Mouse (Mus musculus) MEL (cell line): ENCODE results near the gene Gm10447. TPM values are rescaled to one million over a fixed set of nuclear protein-coding genes. Genes with fewer than 3 reads are reported as not detected.

ENCODE experiments used
- DNase-seq: peaks from one replicate; pipeline ENCODE4 v3.0.0; 2011; ENCODE audit warnings: low read depth, low spot score
- H3K27ac ChIP-seq: 2 replicates; pipeline ENCODE4 v1.5.1; 2012; ENCODE audit warnings: low read depth, mild to moderate bottlenecking, control low read depth, low read length, moderate library complexity; ENCODE audit not compliant: control insufficient read depth
- H3K27me3 ChIP-seq, 2 experiments: fragments of 150-350 bp in 1 of 2; sonication (generic) in 1 of 2; 2 replicates each; pipeline ENCODE4 v1.6.1; 2012; ENCODE audit warnings: low read length in 2 of 2, mild to moderate bottlenecking in 2 of 2, improper control_type of control experiment in 1 of 2, moderate library complexity in 1 of 2; ENCODE audit not compliant: insufficient read depth in 2 of 2, control insufficient read depth in 1 of 2
- H3K36me3 ChIP-seq, 2 experiments: 2 replicates each; pipeline ENCODE4 v1.6.1; 2012 to 2014; ENCODE audit warnings: low read length in 2 of 2, improper control_type of control experiment in 1 of 2, inconsistent platforms in 1 of 2, mild to moderate bottlenecking in 1 of 2; ENCODE audit not compliant: insufficient read depth in 2 of 2, control insufficient read depth in 1 of 2
- H3K4me1 ChIP-seq, 2 experiments: fragments of 150-350 bp in 1 of 2; sonication (generic) in 1 of 2; 2 replicates each; pipeline ENCODE4 v1.6.1; 2012; ENCODE audit warnings: low read length in 2 of 2, improper control_type of control experiment in 1 of 2, mild to moderate bottlenecking in 1 of 2; ENCODE audit not compliant: insufficient read depth in 2 of 2, control insufficient read depth in 1 of 2
- H3K4me3 ChIP-seq, 2 experiments: fragments of 150-350 bp in 1 of 2; sonication (generic) in 1 of 2; 2 replicates each; pipeline ENCODE4 v1.5.1; 2012; ENCODE audit warnings: low read depth in 2 of 2, low read length in 2 of 2, mild to moderate bottlenecking in 2 of 2, moderate library complexity in 2 of 2, control low read depth in 1 of 2, improper control_type of control experiment in 1 of 2; ENCODE audit not compliant: control insufficient read depth in 1 of 2, insufficient read depth in 1 of 2
- H3K79me2 ChIP-seq: 2 replicates; pipeline ENCODE4 v1.6.1; 2012; ENCODE audit warnings: mild to moderate bottlenecking, low read length, moderate library complexity; ENCODE audit not compliant: control insufficient read depth, poor library complexity, insufficient read depth
- H3K9ac ChIP-seq: 2 replicates; pipeline ENCODE4 v1.6.1; 2012; ENCODE audit warnings: low read depth, mild to moderate bottlenecking, control low read depth, low read length, moderate library complexity; ENCODE audit not compliant: control insufficient read depth, poor library complexity, severe bottlenecking
- H3K9me3 ChIP-seq: fragments of 150-350 bp; sonication (generic); replicated peaks from 2 replicates; pipeline ENCODE4 v1.6.1; 2012; ENCODE audit warnings: mild to moderate bottlenecking, low read length, improper control_type of control experiment, moderate library complexity; ENCODE audit not compliant: insufficient read depth
- BHLHE40 ChIP-seq: IDR thresholded peaks from 2 replicates; pipeline ENCODE4 v1.6.1; 2012; ENCODE audit warnings: low read depth, mild to moderate bottlenecking, inconsistent platforms, low read length, improper control_type of control experiment, borderline replicate concordance
- CHD1 ChIP-seq: IDR thresholded peaks from 2 replicates; pipeline ENCODE4 v1.6.1; 2012; ENCODE audit warnings: low read depth, mild to moderate bottlenecking, inconsistent platforms, low read length, improper control_type of control experiment
- CHD2 ChIP-seq: IDR thresholded peaks from 2 replicates; pipeline ENCODE4 v1.6.1; 2011; ENCODE audit warnings: low read length, improper control_type of control experiment
- CTCF ChIP-seq, 3 experiments: IDR thresholded peaks in 2 of 3; conservative IDR thresholded peaks in 1 of 3; 2 replicates each; pipeline ENCODE4 v1.5.1; 2011 to 2012; ENCODE audit warnings: low read length in 3 of 3, low read depth in 2 of 3, mild to moderate bottlenecking in 2 of 3, improper control_type of control experiment in 1 of 3, inconsistent platforms in 1 of 3, mixed read lengths in 1 of 3, moderate library complexity in 1 of 3; ENCODE audit not compliant: control insufficient read depth in 1 of 3, insufficient read depth in 1 of 3, poor library complexity in 1 of 3, severe bottlenecking in 1 of 3
- E2F4 ChIP-seq: IDR thresholded peaks from 2 replicates; pipeline ENCODE4 v1.6.1; 2011; ENCODE audit warnings: low read depth, low read length, improper control_type of control experiment, borderline replicate concordance
- ELF1 ChIP-seq: IDR thresholded peaks from 2 replicates; pipeline ENCODE4 v1.6.1; 2014; ENCODE audit warnings: low read depth, mild to moderate bottlenecking, inconsistent platforms, low read length, improper control_type of control experiment, moderate library complexity
- EP300 ChIP-seq, 2 experiments: IDR thresholded peaks; 2 replicates each; pipeline ENCODE4 v1.6.1; 2011; ENCODE audit warnings: improper control_type of control experiment in 2 of 2, low read length in 2 of 2, low read depth in 1 of 2, mild to moderate bottlenecking in 1 of 2
- ETS1 ChIP-seq: IDR thresholded peaks from 2 replicates; pipeline ENCODE4 v1.6.1; 2012; ENCODE audit warnings: low read depth, mild to moderate bottlenecking, inconsistent platforms, low read length, improper control_type of control experiment, moderate library complexity
- JUND ChIP-seq: IDR thresholded peaks from 2 replicates; pipeline ENCODE4 v1.6.1; 2011; ENCODE audit warnings: low read depth, mild to moderate bottlenecking, improper control_type of control experiment, low read length
- MAFK ChIP-seq: IDR thresholded peaks from 2 replicates; pipeline ENCODE4 v1.6.1; 2011; ENCODE audit warnings: low read depth, mild to moderate bottlenecking, low read length, improper control_type of control experiment, borderline replicate concordance
- MAX ChIP-seq: IDR thresholded peaks from 2 replicates; pipeline ENCODE4 v1.6.1; 2011; ENCODE audit warnings: low read length, improper control_type of control experiment
- MYB ChIP-seq: IDR thresholded peaks from 2 replicates; pipeline ENCODE4 v1.6.1; 2011; ENCODE audit warnings: mild to moderate bottlenecking, low read depth, low read length, improper control_type of control experiment
- MYC ChIP-seq: IDR thresholded peaks from 2 replicates; pipeline ENCODE4 v1.6.1; 2011; ENCODE audit warnings: low read depth, mild to moderate bottlenecking, low read length, improper control_type of control experiment, moderate library complexity
- POLR2A ChIP-seq, 2 experiments: IDR thresholded peaks; 2 replicates each; pipeline ENCODE4 v1.6.1; 2011 to 2012; ENCODE audit warnings: low read length in 2 of 2, mild to moderate bottlenecking in 2 of 2, control low read depth in 1 of 2, improper control_type of control experiment in 1 of 2, low read depth in 1 of 2, moderate library complexity in 1 of 2; ENCODE audit not compliant: control insufficient read depth in 1 of 2, insufficient read depth in 1 of 2, poor library complexity in 1 of 2
- POLR2AphosphoS2 ChIP-seq: IDR thresholded peaks from 2 replicates; pipeline ENCODE4 v1.6.1; 2011; ENCODE audit warnings: low read length, improper control_type of control experiment
- RCOR1 ChIP-seq: IDR thresholded peaks from 2 replicates; pipeline ENCODE4 v1.6.1; 2012; ENCODE audit warnings: low read depth, mild to moderate bottlenecking, inconsistent platforms, low read length, improper control_type of control experiment
- SMC3 ChIP-seq: IDR thresholded peaks from 2 replicates; pipeline ENCODE4 v1.6.1; 2011; ENCODE audit warnings: low read depth, low read length, improper control_type of control experiment
- TAL1 ChIP-seq: IDR thresholded peaks from 2 replicates; pipeline ENCODE4 v1.6.1; 2012; ENCODE audit warnings: mild to moderate bottlenecking, inconsistent platforms, low read length, moderate library complexity, mixed read lengths
- TCF12 ChIP-seq: IDR thresholded peaks from 2 replicates; pipeline ENCODE4 v1.6.1; 2014; ENCODE audit warnings: low read depth, mild to moderate bottlenecking, inconsistent platforms, low read length, improper control_type of control experiment, moderate library complexity
- USF2 ChIP-seq, 2 experiments: IDR thresholded peaks; 2 replicates each; pipeline ENCODE4 v1.6.1; 2011 to 2012; ENCODE audit warnings: improper control_type of control experiment in 2 of 2, low read length in 2 of 2, borderline replicate concordance in 1 of 2, inconsistent platforms in 1 of 2, low read depth in 1 of 2, mild to moderate bottlenecking in 1 of 2; ENCODE audit not compliant: insufficient read depth in 1 of 2
- ZKSCAN1 ChIP-seq: IDR thresholded peaks from 2 replicates; pipeline ENCODE4 v1.6.1; 2012; ENCODE audit warnings: low read depth, mild to moderate bottlenecking, inconsistent platforms, low read length, improper control_type of control experiment, moderate library complexity
- ZMIZ1 ChIP-seq: IDR thresholded peaks from 2 replicates; pipeline ENCODE4 v1.6.1; 2012; ENCODE audit warnings: low read depth, mild to moderate bottlenecking, inconsistent platforms, low read length, improper control_type of control experiment, moderate library complexity
- polyA plus RNA-seq, 2 experiments: library from polyadenylated mRNA; stranded (reverse) in 1 of 2; unstranded in 1 of 2; fragments of >175 nt in 1 of 2; fragments of >200 nt in 1 of 2; gene quantifications; 2 replicates each; pipeline versions ENCODE4 v1.2.1 to v1.2.4; 2012; ENCODE audit warnings: low replicate concordance in 2 of 2, low read depth in 1 of 2; ENCODE audit not compliant: insufficient read length in 2 of 2, insufficient read depth in 1 of 2, missing spikeins in 1 of 2
- total RNA-seq: library from RNA; depleted of rRNA; stranded (reverse); fragments of 300-350 nt; gene quantifications from 2 replicates; pipeline ENCODE4 v1.2.3, GENCODE M21; 2012

Gene Gm10447
- total and polyA plus RNA-seq, 3 experiments = not detected

DNA sequence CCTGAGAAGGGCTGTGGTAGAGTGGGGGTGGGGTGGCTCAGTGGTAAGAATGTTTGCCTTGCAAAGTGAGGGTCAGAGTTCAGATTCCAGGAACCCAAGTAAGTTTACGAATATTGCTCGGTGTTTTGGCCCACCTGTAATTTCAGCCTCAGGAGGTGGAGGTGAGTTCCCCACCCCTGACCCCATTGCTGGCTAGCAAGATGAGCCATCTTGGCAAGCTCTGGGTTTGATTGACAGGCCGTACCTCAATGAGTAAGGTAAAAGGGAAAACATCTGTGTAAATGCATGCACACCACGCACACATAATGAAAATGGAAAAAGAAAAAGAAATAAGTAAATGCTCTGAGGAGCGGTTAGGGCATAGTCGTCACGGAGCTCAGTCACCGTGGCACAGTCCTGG is 47.5 kb upstream of the Gm10447 start:
- H3K27me3 ChIP-seq = no peaks in the 10 kb centered on the region
- peaks cover 6 to 10% of the 10 kb centered on the region in 2 experiments; a peak in 3 of 4 replicates for H3K4me1 ChIP-seq
- H3K9me3 ChIP-seq = no peaks in the 10 kb centered on the region
- H3K9ac ChIP-seq = no peak overlapping the region
- TF ChIP-seq MAX (no peak), CTCF (IDR thresholded peaks at IDR 0.05 in 2 of 3, conservative IDR thresholded peaks at IDR 0.05 in 1 of 3; ENCODE audit: control insufficient read depth in 1 of 3, insufficient read depth in 1 of 3, low read depth in 2 of 3, low read length in 3 of 3, poor library complexity in 1 of 3, severe bottlenecking in 1 of 3) (no peak), POLR2AphosphoS2 (no peak), CHD2 (no peak), CHD1 (no peak), MAFK (no peak), ZKSCAN1 (no peak), MYC (no peak), TAL1 (no peak), RCOR1 (no peak)
- no peak for DNase-seq
- H3K4me3 ChIP-seq = no peak overlapping the region
- no peak overlapping the region for H3K27ac ChIP-seq
- H3K79me2 ChIP-seq = no peaks in the 10 kb centered on the region
- peaks cover 0 to 10% of the 10 kb centered on the region in 2 experiments; a peak in 2 of 4 replicates for H3K36me3 ChIP-seq

DNA sequence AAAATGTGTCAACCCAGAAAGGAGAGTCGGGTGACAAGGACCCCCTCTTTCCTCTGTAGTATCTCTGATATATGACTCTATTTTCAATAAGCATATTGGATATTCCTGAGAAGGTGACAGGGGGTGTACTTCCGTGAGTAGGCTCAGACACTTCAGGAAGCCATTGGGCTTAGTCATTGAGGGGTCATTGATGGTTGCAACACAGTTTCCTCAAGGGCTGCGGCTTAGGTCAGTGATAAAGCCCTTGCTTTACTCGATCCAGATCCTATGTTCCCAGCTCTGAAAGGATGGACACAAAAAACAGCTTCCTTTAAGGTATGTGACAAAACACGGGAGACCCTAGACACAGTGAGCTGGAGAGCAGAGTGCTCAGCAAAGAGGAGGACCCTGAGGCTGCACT is 46.8 kb upstream of the Gm10447 start:
- TF ChIP-seq MYC = no peak
- no peak for TF ChIP-seq E2F4
- TF ChIP-seq TCF12 = no peak
- TF ChIP-seq BHLHE40 = no peak
- no peak for TF ChIP-seq TAL1
- TF ChIP-seq ZKSCAN1 = no peak
- no peak for TF ChIP-seq USF2 (IDR thresholded peaks at IDR 0.05; ENCODE audit: borderline replicate concordance in 1 of 2, insufficient read depth in 1 of 2, low read depth in 1 of 2, low read length in 2 of 2)
- no peak for TF ChIP-seq POLR2A (IDR thresholded peaks at IDR 0.05; ENCODE audit: control insufficient read depth in 1 of 2, insufficient read depth in 1 of 2, low read depth in 1 of 2, low read length in 2 of 2, poor library complexity in 1 of 2)
- no peak for TF ChIP-seq ETS1
- TF ChIP-seq MAFK = no peak
- no peak for TF ChIP-seq EP300 (IDR thresholded peaks at IDR 0.05; ENCODE audit: low read depth in 1 of 2, low read length in 2 of 2)
- no peak for TF ChIP-seq SMC3
- TF ChIP-seq JUND = no peak
- no peak for TF ChIP-seq ELF1
- no peak for TF ChIP-seq ZMIZ1
- no peak for TF ChIP-seq MYB
- no peak overlapping the region for H3K27ac ChIP-seq

More for the DNA sequence above, 46.8 kb upstream of the Gm10447 start:
- no peak for DNase-seq
- peaks cover 6 to 10% of the 10 kb centered on the region in 2 experiments; a peak in 3 of 4 replicates for H3K4me1 ChIP-seq
- H3K9me3 ChIP-seq = no peaks in the 10 kb centered on the region
- H3K4me3 ChIP-seq = no peak overlapping the region
- peaks cover 0 to 10% of the 10 kb centered on the region in 2 experiments; a peak in 2 of 4 replicates for H3K36me3 ChIP-seq
- H3K79me2 ChIP-seq = no peaks in the 10 kb centered on the region
- H3K9ac ChIP-seq = no peak overlapping the region
- no peaks in the 10 kb centered on the region for H3K27me3 ChIP-seq
